Mouse (Mus musculus): ENCODE measurements around the gene Srd5a3.

GRCm38 (mm10) chr5:76138512-76138911, 1.6 kb upstream of the Srd5a3 start:
- TF ChIP-seq CTCF (IDR thresholded peaks at IDR 0.05; ENCODE audit: low read depth) (no peak), EP300 (IDR thresholded peaks at IDR 0.05; ENCODE audit: low read depth) (no peak)

Data from heart, postnatal 0 days (tissue).